Comparison of ENCODE assay signal across 19 mouse cellular contexts in the genomic region with DNA sequence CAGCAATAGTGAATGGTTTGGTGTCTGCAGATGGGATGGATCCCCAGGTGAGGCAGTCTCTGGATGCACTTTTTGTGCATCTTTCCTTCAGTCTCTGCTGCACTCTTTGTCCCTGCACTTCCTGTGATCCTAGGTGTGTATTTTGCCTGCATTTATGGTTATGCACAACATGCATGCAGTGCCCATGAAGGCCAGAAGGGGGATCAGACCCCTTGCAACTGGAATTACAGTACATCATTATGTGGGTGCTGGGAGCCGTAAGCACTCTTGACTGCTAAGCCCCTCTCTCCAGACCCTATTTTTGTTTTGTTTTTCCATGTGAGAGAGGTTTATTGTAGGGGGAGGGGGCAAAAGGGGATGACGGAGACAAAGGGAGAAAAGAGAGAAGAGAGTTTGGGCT. TPM values are rescaled to one million over a fixed set of nuclear protein-coding genes. Genes with fewer than 3 reads are reported as not detected.
DNase-seq lines count a peak whose midpoint lies in the region; ATAC-seq and TF ChIP-seq lines count a peak whose summit lies in the region.
"Had no signal": no experiment of that assay in that cellular context is flagged by ENCODE, and none has a peak within 500 bp of the region (broad histone marks: within the 10 kb centered on the region; RNA-seq: fewer than 3 reads in every experiment).

No protein-coding gene starts in this region.

- H3K4me3 ChIP-seq in embryonic facial prominence, embryonic 11.5 days (ENCODE audit: low read depth, low read length): no peak overlapping the region
- no peak overlapping the region for H3K4me3 ChIP-seq in embryonic facial prominence, embryonic 10.5 days
- no peak overlapping the region for H3K4me3 ChIP-seq in layer of hippocampus, adult 2 months
- H3K4me3 ChIP-seq: intestine, embryonic 15.5 days; midbrain, embryonic 15.5 days; neural tube, embryonic 12.5 days had no signal

- no peak for ATAC-seq in embryonic facial prominence, embryonic 11.5 days (replicated peaks; ENCODE audit: insufficient number of reproducible peaks, low FRiP score, low TSS enrichment, low read depth)
- ATAC-seq: intestine, embryonic 15.5 days; midbrain, embryonic 15.5 days had no signal

- 69% methylated on average over 2 of the region's 2 CpGs for WGBS in embryonic facial prominence, embryonic 11.5 days
- WGBS in embryonic facial prominence, embryonic 10.5 days: 84% methylated on average over 2 of the region's 2 CpGs

- H3K9me3 ChIP-seq in embryonic facial prominence, embryonic 11.5 days (replicated peaks; ENCODE audit: control insufficient read depth, low read length): no peaks in the 10 kb centered on the region
- H3K9me3 ChIP-seq in embryonic facial prominence, embryonic 10.5 days: no peaks in the 10 kb centered on the region
- H3K9me3 ChIP-seq: intestine, embryonic 15.5 days; midbrain, embryonic 15.5 days; neural tube, embryonic 12.5 days had no signal

- H3K4me2 ChIP-seq in embryonic facial prominence, embryonic 11.5 days (ENCODE audit: low read depth, low read length): no peak overlapping the region
- H3K4me2 ChIP-seq: intestine, embryonic 15.5 days; midbrain, embryonic 15.5 days; neural tube, embryonic 12.5 days had no signal

- no peak overlapping the region for H3K9ac ChIP-seq in embryonic facial prominence, embryonic 11.5 days (replicated peaks; ENCODE audit: low read length)
- H3K9ac ChIP-seq: intestine, embryonic 15.5 days; midbrain, embryonic 15.5 days; neural tube, embryonic 12.5 days had no signal

- no peaks in the 10 kb centered on the region for H3K4me1 ChIP-seq in embryonic facial prominence, embryonic 11.5 days (ENCODE audit: control insufficient read depth, insufficient read depth, low read length)
- H3K4me1 ChIP-seq in embryonic facial prominence, embryonic 10.5 days: peaks cover 14% of the 10 kb centered on the region

- no peaks in the 10 kb centered on the region for H3K36me3 ChIP-seq in embryonic facial prominence, embryonic 11.5 days (replicated peaks; ENCODE audit: control insufficient read depth, insufficient read depth, low read depth, low read length)
- no peaks in the 10 kb centered on the region for H3K36me3 ChIP-seq in embryonic facial prominence, embryonic 10.5 days (replicated peaks)
- H3K36me3 ChIP-seq: intestine, embryonic 15.5 days; midbrain, embryonic 15.5 days; neural tube, embryonic 12.5 days had no signal

- no peaks in the 10 kb centered on the region for H3K27me3 ChIP-seq in embryonic facial prominence, embryonic 11.5 days (ENCODE audit: control insufficient read depth, insufficient read depth, low read length)
- H3K27me3 ChIP-seq in embryonic facial prominence, embryonic 10.5 days (replicated peaks; ENCODE audit: low read depth, poor library complexity, severe bottlenecking): peaks cover 7% of the 10 kb centered on the region; the same call in 1 of the 2 replicates
- H3K27me3 ChIP-seq: intestine, embryonic 15.5 days; midbrain, embryonic 15.5 days; neural tube, embryonic 12.5 days had no signal

- no peak overlapping the region for H3K27ac ChIP-seq in embryonic facial prominence, embryonic 11.5 days (replicated peaks; ENCODE audit: low read depth, low read length)
- H3K27ac ChIP-seq in embryonic facial prominence, embryonic 10.5 days (replicated peaks): no peak overlapping the region
- H3K27ac ChIP-seq in layer of hippocampus, adult 2 months: no peak overlapping the region
- H3K27ac ChIP-seq: intestine, embryonic 15.5 days; midbrain, embryonic 15.5 days; neural tube, embryonic 12.5 days had no signal

- peak; percentile 61 for TF ChIP-seq CTCF in layer of hippocampus, adult 2 months (conservative IDR thresholded peaks at IDR 0.05)

- peak; percentile 33 for DNase-seq in embryonic facial prominence, embryonic 11.5 days (ENCODE audit: low spot score)
- no peak for DNase-seq in embryonic facial prominence, embryonic 10.5 days (ENCODE audit: low spot score)
- DNase-seq in layer of hippocampus, adult 2 months (ENCODE audit: low spot score in 2 of 2): no peak
- no peak for DNase-seq in layer of hippocampus, adult 18-20 months (ENCODE audit: low spot score in 2 of 2)
- DNase-seq in 3T3-L1 (ENCODE audit: low read depth, low spot score) (peak; percentile 37), NIH3T3 (ENCODE audit: low read depth) (peak; percentile 52)
- no peak for DNase-seq in adrenal gland, adult (ENCODE audit: inconsistent age in 2 of 2, low spot score in 1 of 2)
- DNase-seq in cerebellum, adult 18-20 months: no peak
- DNase-seq: adrenal gland, postnatal 14 days; heart, postnatal 4 days; layer of hippocampus, adult 9-11 months; lung, adult 2 months had no signal

RNA-seq across cellular contexts. Expression of gene Madcam1, which starts 4.1 kb away (rescaled TPM):
- polyA plus RNA-seq in embryonic facial prominence, embryonic 11.5 days (2014; fragmentation: Nextera tagmentation; extraction: Ambion mirVana): 3.9 and 5.5 TPM in 2 replicates
- 2.5 and 3.2 TPM in 2 replicates for polyA plus RNA-seq in embryonic facial prominence, embryonic 10.5 days (2016; fragmentation: Nextera tagmentation; extraction: Ambion mirVana)
- not detected for total RNA-seq in layer of hippocampus, adult 2 months (2021)
- not detected for total RNA-seq in layer of hippocampus, adult 18-20 months (2021)
- total RNA-seq: adrenal gland, postnatal 14 days; heart, adult 8-10 months had no signal
- polyA plus RNA-seq: cortical plate, adult 2 months had no signal

RNA-seq across cellular contexts. Expression of gene Tpgs1, which starts 8.9 kb away (rescaled TPM):
- 65.6 and 67.3 TPM in 2 replicates for polyA plus RNA-seq in embryonic facial prominence, embryonic 11.5 days (2014; fragmentation: Nextera tagmentation; extraction: Ambion mirVana)
- polyA plus RNA-seq in embryonic facial prominence, embryonic 10.5 days (2016; fragmentation: Nextera tagmentation; extraction: Ambion mirVana): 62.6 and 63.5 TPM in 2 replicates
- 10 to 100 TPM; 67.8 to 73.5 TPM for total RNA-seq in layer of hippocampus, adult 2 months (2021)
- 10 to 100 TPM; 64.4 to 68.5 TPM for total RNA-seq in layer of hippocampus, adult 18-20 months (2021)

RNA-seq across cellular contexts. Expression of gene Odf3l2, which starts 14.8 kb away (rescaled TPM):
- not detected in 2 replicates for polyA plus RNA-seq in embryonic facial prominence, embryonic 11.5 days (2014; fragmentation: Nextera tagmentation; extraction: Ambion mirVana)
- polyA plus RNA-seq in embryonic facial prominence, embryonic 10.5 days (2016; fragmentation: Nextera tagmentation; extraction: Ambion mirVana): not detected in 2 replicates
- total RNA-seq in layer of hippocampus, adult 2 months (2021): under 1 TPM; 0.29 to 0.38 TPM
- under 1 TPM in 1 of 2 experiments, not detected in 1; 0.59 TPM for total RNA-seq in layer of hippocampus, adult 18-20 months (2021)
- total RNA-seq: adrenal gland, postnatal 14 days; heart, adult 8-10 months; heart, postnatal 4 days had no signal
- polyA plus RNA-seq: intestine, embryonic 15.5 days; limb, embryonic 11.5 days; lung, adult 2 months; neural tube, embryonic 12.5 days; spleen, adult 2 months had no signal

RNA-seq across cellular contexts. Expression of gene Cdc34, which starts 21.7 kb away (rescaled TPM):
- 150 and 157 TPM in 2 replicates for polyA plus RNA-seq in embryonic facial prominence, embryonic 11.5 days (2014; fragmentation: Nextera tagmentation; extraction: Ambion mirVana)
- 240 and 250 TPM in 2 replicates for polyA plus RNA-seq in embryonic facial prominence, embryonic 10.5 days (2016; fragmentation: Nextera tagmentation; extraction: Ambion mirVana)
- 10 to 100 TPM; 73.1 to 79.8 TPM for total RNA-seq in layer of hippocampus, adult 2 months (2021)
- total RNA-seq in layer of hippocampus, adult 18-20 months (2021): 10 to 100 TPM; 65.4 to 74.2 TPM

RNA-seq across cellular contexts. Expression of gene Shc2, which starts 22.6 kb away (rescaled TPM):
- polyA plus RNA-seq in embryonic facial prominence, embryonic 11.5 days (2014; fragmentation: Nextera tagmentation; extraction: Ambion mirVana): 9.8 and 10.5 TPM in 2 replicates
- 20.0 and 21.5 TPM in 2 replicates for polyA plus RNA-seq in embryonic facial prominence, embryonic 10.5 days (2016; fragmentation: Nextera tagmentation; extraction: Ambion mirVana)
- total RNA-seq in layer of hippocampus, adult 2 months (2021): 10 to 100 TPM; 44.7 to 49.4 TPM
- total RNA-seq in layer of hippocampus, adult 18-20 months (2021): 10 to 100 TPM; 41.5 to 43.4 TPM

Comparison
In these comparisons a context has a peak if more than half of its experiments do, and no peak if none do; other contexts are left out.
1. DNase-seq: peak in embryonic facial prominence, embryonic 11.5 days (single experiment), 3T3-L1 (single experiment) and NIH3T3 (single experiment); none in embryonic facial prominence, embryonic 10.5 days (single experiment), layer of hippocampus, adult 2 months (0 of 2), layer of hippocampus, adult 18-20 months (0 of 2), adrenal gland, adult (0 of 2) and cerebellum, adult 18-20 months (0 of 2).